Mouse (Mus musculus): ENCODE results near the gene Thap8.

DNA sequence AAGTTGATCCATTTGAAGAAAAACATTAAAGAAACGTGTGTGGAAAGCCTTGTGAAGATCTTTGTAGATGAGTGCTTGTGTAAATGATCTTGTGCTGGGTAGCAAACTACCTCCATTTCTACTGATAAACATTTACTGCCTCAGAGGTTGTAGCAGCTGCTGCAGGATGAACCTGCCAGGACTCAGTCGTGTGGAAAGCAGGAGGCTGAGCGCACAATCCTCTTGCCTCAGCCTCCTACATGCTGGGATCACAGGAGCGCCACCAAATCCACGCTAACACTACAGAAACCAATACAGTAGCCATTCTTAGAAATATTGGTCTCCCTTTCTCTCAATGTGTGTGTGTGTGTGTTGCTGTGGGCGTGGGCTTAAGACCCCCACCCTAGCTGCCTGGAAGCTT is 8.2 kb downstream of the Thap8 start:
- TF ChIP-seq CTCF (IDR thresholded peaks at IDR 0.05; ENCODE audit: control insufficient read depth, insufficient read depth, insufficient replicate concordance, low read depth, low read length) (no peak), POLR2A (IDR thresholded peaks at IDR 0.05; ENCODE audit: control insufficient read depth, low read depth, low read length) (no peak)
